Mouse (Mus musculus): ENCODE results near the gene Ggn. TPM values are rescaled to one million over a fixed set of nuclear protein-coding genes. Genes with fewer than 3 reads are reported as not detected.
"Not testable (repeated sequence)": the region's sequence is repeated elsewhere in the genome, so short reads cannot be mapped to it uniquely, and the experiment has no call there.

Gene Ggn
- total and polyA plus RNA-seq, 2 experiments = 0.18 TPM; not detected in 1

DNA sequence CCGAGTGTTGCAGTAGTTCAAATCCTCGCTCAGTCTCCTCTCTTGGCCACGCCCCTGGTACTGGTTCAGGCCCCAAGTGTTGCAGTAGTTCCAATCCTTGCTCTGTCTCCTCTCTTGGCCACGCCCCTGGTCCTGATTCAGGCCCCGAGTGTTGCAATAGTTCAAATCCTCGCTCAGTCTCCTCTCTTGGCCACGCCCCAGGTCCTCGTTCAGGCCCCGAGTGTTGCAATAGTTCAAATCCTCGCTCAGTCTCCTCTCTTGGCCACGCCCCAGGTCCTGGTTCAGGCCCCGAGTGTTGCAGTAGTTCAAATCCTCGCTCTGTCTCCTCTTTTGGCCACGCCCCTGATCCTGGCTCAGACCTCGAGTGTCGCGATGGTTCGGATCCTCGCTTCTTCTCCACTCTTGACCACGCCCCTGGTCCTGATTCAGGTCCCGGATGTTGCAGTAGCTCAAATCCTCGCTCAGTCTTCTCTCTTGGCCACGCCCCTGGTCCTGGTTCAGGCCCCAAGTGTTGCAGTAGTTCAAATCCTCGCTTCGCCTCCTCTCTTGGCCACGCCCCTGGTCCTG lies 42.3 kb downstream of the Ggn start:
- Histone ChIP-seq H3K36me3 (ENCODE audit: control insufficient read depth, insufficient read depth, low read length) (no peaks in the 10 kb centered on the region), H3K79me2 (ENCODE audit: control insufficient read depth, insufficient read depth, low read length) (no peaks in the 10 kb centered on the region), H3K27ac (replicated peaks; ENCODE audit: insufficient read depth, low read depth, low read length) (no peak overlapping the region), H3K27me3 (ENCODE audit: control insufficient read depth, insufficient read depth, low read length) (peaks cover 10% of the 10 kb centered on the region; the same call in 1 of the 2 replicates), H3K4me1 (ENCODE audit: control insufficient read depth, insufficient read depth, low read length) (no peaks in the 10 kb centered on the region), H3K4me3 (ENCODE audit: insufficient read depth, low read depth, low read length) (no peak overlapping the region), H3K9ac (ENCODE audit: low read depth, low read length) (no peak overlapping the region)
- 30% methylated on average over 26 of the region's 26 CpGs for WGBS
- DNase-seq (ENCODE audit: extremely low read depth, low read depth, low spot score) = peak; percentile 39
- no peak for TF ChIP-seq POLR2A (IDR thresholded peaks at IDR 0.05; ENCODE audit: extremely low read depth, insufficient read depth, low read length)
- TF ChIP-seq CTCF (IDR thresholded peaks at IDR 0.05; ENCODE audit: low read depth, low read length) = no peak

DNA sequence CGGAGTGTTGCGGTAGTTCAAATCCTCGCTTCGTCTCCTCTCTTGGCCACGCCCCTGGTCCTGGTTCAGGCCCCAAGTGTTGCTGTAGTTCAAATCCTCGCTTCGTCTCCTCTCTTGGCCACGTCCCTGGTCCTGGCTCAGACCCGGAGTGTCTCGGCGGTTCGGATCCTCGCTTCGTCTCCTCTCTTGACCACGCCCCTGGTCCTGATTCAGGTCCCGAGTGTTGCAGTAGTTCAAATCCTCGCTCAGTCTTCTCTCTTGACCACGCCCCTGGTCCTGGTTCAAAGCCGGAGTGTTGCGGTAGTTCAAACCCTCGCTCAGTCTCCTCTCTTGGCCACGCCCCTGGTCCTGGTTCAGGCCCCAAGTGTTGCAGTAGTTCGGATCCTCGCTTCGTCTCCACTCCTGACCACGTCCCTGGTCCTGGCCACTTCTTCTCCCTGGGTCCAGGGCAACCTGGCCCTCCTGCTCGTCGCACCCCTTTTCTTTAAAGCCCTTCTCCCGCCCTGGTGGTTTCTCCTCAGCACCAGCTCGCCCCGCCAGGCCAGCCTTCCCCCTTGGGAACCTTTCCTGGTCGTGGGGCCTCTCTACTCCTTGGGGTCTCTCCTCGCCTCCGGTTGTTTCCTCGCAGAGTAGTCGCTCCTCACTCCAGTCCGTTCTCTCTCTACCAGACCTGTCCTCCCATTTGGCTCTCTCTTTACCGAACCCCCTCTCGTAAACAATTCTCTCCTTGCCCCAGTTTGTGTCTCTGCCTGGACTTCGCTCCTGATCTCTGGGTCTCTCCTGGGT lies 43.0 kb downstream of the Ggn start:
- not testable (repeated sequence) for H3K4me3 ChIP-seq (ENCODE audit: insufficient read depth, low read depth, low read length); H3K36me3 ChIP-seq (ENCODE audit: control insufficient read depth, insufficient read depth, low read length); DNase-seq (ENCODE audit: extremely low read depth, low read depth, low spot score); H3K79me2 ChIP-seq (ENCODE audit: control insufficient read depth, insufficient read depth, low read length); H3K27ac ChIP-seq (replicated peaks; ENCODE audit: insufficient read depth, low read depth, low read length); H3K9ac ChIP-seq (ENCODE audit: low read depth, low read length); H3K4me1 ChIP-seq (ENCODE audit: control insufficient read depth, insufficient read depth, low read length)
- H3K27me3 ChIP-seq (ENCODE audit: control insufficient read depth, insufficient read depth, low read length) = peaks cover 10% of the 10 kb centered on the region; the same call in 1 of the 2 replicates
- 36% methylated on average over 40 of the region's 40 CpGs for whole genome bisulfite sequencing

DNA sequence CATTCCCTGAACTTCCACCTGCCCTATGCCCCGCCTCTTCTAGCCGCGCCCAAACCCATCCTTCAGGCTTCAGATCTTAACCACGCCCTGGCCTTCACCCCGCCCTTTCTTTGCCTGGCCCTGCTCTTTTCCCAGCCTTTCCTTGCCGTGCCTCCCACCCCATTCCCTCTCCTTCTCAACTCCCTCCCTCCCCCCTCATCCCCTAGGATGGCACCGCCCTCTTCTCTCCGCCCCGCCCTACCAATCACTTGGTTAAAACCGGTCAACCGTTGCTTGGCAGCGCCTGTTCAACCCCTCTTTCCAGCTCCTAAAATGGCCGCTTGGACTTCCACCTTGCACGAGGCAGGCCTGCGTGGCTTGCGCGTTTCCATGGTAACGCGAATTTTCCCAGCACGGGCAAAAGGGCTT lies 43.7 kb downstream of the Ggn start, which contains the start of gene Catsperg1:
Gene Catsperg1, minus strand, starts transcription at position 361 of the 408 bp plus-strand sequence.
- WGBS = 17% methylated on average over 20 of the region's 20 CpGs
- no peak for DNase-seq (ENCODE audit: extremely low read depth, low read depth, low spot score)
- no peak within 1 kb of the TSS for H3K4me3 ChIP-seq (ENCODE audit: insufficient read depth, low read depth, low read length)

DNA sequence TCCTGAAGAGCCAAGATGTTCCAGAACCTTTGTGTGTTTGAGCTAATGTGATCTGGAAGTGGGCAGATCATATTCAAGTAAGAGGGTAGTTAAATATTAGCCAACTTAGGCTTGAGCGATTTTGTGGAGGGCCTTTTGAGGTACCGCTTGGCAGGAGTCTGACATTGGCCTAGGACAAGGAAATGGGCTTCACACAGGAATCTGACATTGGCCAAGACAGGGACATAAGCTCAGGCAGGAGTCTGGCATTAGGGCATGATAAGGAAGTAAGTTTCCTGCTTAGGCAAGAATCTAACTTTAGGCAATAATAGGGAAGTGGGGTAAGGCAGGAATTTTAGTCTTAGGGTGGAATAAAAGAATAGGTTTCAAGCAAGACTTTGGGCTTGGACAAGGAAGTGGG lies 44.2 kb downstream of the Ggn start:
- DNase-seq (ENCODE audit: extremely low read depth, low read depth, low spot score) = no peak
- H3K79me2 ChIP-seq (ENCODE audit: control insufficient read depth, insufficient read depth, low read length) = no peaks in the 10 kb centered on the region
- peaks cover 10% of the 10 kb centered on the region; the same call in 1 of the 2 replicates for H3K27me3 ChIP-seq (ENCODE audit: control insufficient read depth, insufficient read depth, low read length)
- no peaks in the 10 kb centered on the region; the same call in 1 of the 2 replicates for H3K36me3 ChIP-seq (ENCODE audit: control insufficient read depth, insufficient read depth, low read length)
- TF ChIP-seq CTCF (IDR thresholded peaks at IDR 0.05; ENCODE audit: low read depth, low read length) (no peak), POLR2A (IDR thresholded peaks at IDR 0.05; ENCODE audit: extremely low read depth, insufficient read depth, low read length) (no peak)
- no peak overlapping the region for H3K9ac ChIP-seq (ENCODE audit: low read depth, low read length)
- whole genome bisulfite sequencing = 52% methylated on average over 2 of the region's 2 CpGs
- no peak overlapping the region for H3K27ac ChIP-seq (replicated peaks; ENCODE audit: insufficient read depth, low read depth, low read length)
- H3K4me1 ChIP-seq (ENCODE audit: control insufficient read depth, insufficient read depth, low read length) = no peaks in the 10 kb centered on the region
- no peak overlapping the region for H3K4me3 ChIP-seq (ENCODE audit: insufficient read depth, low read depth, low read length)

More for the DNA sequence above, 43.7 kb downstream of the Ggn start, which contains the start of gene Catsperg1:
- TF ChIP-seq POLR2A (IDR thresholded peaks at IDR 0.05; ENCODE audit: extremely low read depth, insufficient read depth, low read length) (no peak), CTCF (IDR thresholded peaks at IDR 0.05; ENCODE audit: low read depth, low read length) (no peak)
- Histone ChIP-seq H3K9ac (ENCODE audit: low read depth, low read length) (no peak within 1 kb of the TSS), H3K79me2 (ENCODE audit: control insufficient read depth, insufficient read depth, low read length) (no peaks in the 10 kb centered on the region), H3K36me3 (ENCODE audit: control insufficient read depth, insufficient read depth, low read length) (no peaks in the 10 kb centered on the region), H3K27ac (replicated peaks; ENCODE audit: insufficient read depth, low read depth, low read length) (no peak within 1 kb of the TSS), H3K4me1 (ENCODE audit: control insufficient read depth, insufficient read depth, low read length) (no peaks in the 10 kb centered on the region), H3K27me3 (ENCODE audit: control insufficient read depth, insufficient read depth, low read length) (peaks cover 10% of the 10 kb centered on the region; the same call in 1 of the 2 replicates)

DNA sequence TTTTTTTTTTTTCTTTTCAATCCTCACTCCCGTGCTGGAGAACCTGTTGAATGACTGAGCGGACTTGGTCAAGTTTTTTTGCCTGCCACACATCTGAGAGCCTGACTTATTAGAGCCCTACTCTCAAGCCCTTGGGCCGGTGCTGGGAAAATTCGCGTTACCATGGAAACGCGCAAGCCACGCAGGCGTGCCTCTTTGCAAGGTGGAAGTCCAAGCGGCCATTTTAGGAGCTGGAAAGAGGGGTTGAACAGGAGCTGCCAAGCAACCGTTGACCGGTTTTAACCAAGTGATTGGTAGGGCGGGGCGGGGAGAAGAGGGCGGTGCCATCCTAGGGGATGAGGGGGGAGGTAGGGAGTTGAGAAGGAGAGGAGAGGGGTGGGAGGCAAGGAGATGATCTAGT lies 44.8 kb downstream of the Ggn start:
- Histone ChIP-seq H3K9ac (ENCODE audit: low read depth, low read length) (no peak overlapping the region), H3K36me3 (ENCODE audit: control insufficient read depth, insufficient read depth, low read length) (no peaks in the 10 kb centered on the region; the same call in 1 of the 2 replicates), H3K27me3 (ENCODE audit: control insufficient read depth, insufficient read depth, low read length) (peaks cover 10% of the 10 kb centered on the region; the same call in 1 of the 2 replicates), H3K4me3 (ENCODE audit: insufficient read depth, low read depth, low read length) (no peak overlapping the region), H3K4me1 (ENCODE audit: control insufficient read depth, insufficient read depth, low read length) (no peaks in the 10 kb centered on the region), H3K27ac (replicated peaks; ENCODE audit: insufficient read depth, low read depth, low read length) (no peak overlapping the region), H3K79me2 (ENCODE audit: control insufficient read depth, insufficient read depth, low read length) (no peaks in the 10 kb centered on the region)
- WGBS = 64% methylated on average over 15 of the region's 15 CpGs
- no peak for TF ChIP-seq CTCF (IDR thresholded peaks at IDR 0.05; ENCODE audit: low read depth, low read length)
- TF ChIP-seq POLR2A (IDR thresholded peaks at IDR 0.05; ENCODE audit: extremely low read depth, insufficient read depth, low read length) = no peak
- DNase-seq (ENCODE audit: extremely low read depth, low read depth, low spot score) = no peak

Other genes starting within 250 kb of the Ggn start
- gene Actn4, start 207.9 kb upstream of the Ggn start, total RNA-seq (2014; rRNA removed) = 47.4 and 87.1 TPM in 2 replicates
- gene Actn4, start 207.9 kb upstream of the Ggn start, polyA plus RNA-seq (2012; rRNA removed) = 125 and 145 TPM in 2 replicates
- gene Eif3k, start 188.3 kb upstream of the Ggn start, total RNA-seq (2014; rRNA removed) = 64.8 and 73.2 TPM in 2 replicates
- 86.3 and 91.2 TPM in 2 replicates for gene Eif3k, start 188.3 kb upstream of the Ggn start, polyA plus RNA-seq (2012; rRNA removed)
- 0.18 and 0.54 TPM in 2 replicates for gene Map4k1, start 188.2 kb upstream of the Ggn start, total RNA-seq (2014; rRNA removed)
- 1.2 and 1.5 TPM in 2 replicates for gene Map4k1, start 188.2 kb upstream of the Ggn start, polyA plus RNA-seq (2012; rRNA removed)
- gene Ryr1, start 45.0 kb upstream of the Ggn start, total RNA-seq (2014; rRNA removed) = 0.07 and 0.46 TPM in 2 replicates
- 0.01 TPM in 2 replicates for gene Ryr1, start 45.0 kb upstream of the Ggn start, polyA plus RNA-seq (2012; rRNA removed)
- gene Rasgrp4, start 35.4 kb upstream of the Ggn start, total RNA-seq (2014; rRNA removed) = under 0.01 and 0.07 TPM in 2 replicates
- 0.41 and 0.69 TPM in 2 replicates for gene Rasgrp4, start 35.4 kb upstream of the Ggn start, polyA plus RNA-seq (2012; rRNA removed)
- gene Fam98c, start 14.0 kb upstream of the Ggn start, total RNA-seq (2014; rRNA removed) = 5.1 and 5.4 TPM in 2 replicates
- 12.5 and 19.3 TPM in 2 replicates for gene Fam98c, start 14.0 kb upstream of the Ggn start, polyA plus RNA-seq (2012; rRNA removed)
- gene Spred3, start 201 bp downstream of the Ggn start, total RNA-seq (2014; rRNA removed) = 0.18 and 0.20 TPM in 2 replicates
- 0.35 and 0.40 TPM in 2 replicates for gene Spred3, start 201 bp downstream of the Ggn start, polyA plus RNA-seq (2012; rRNA removed)
- 195 and 217 TPM in 2 replicates for gene Psmd8, start 10.5 kb downstream of the Ggn start, total RNA-seq (2014; rRNA removed)
- gene Psmd8, start 10.5 kb downstream of the Ggn start, polyA plus RNA-seq (2012; rRNA removed) = 119 and 132 TPM in 2 replicates
- gene Catsperg1, start 43.8 kb downstream of the Ggn start, total RNA-seq (2014; rRNA removed) = 0.27 and 0.28 TPM in 2 replicates
- 0.12 and 0.24 TPM in 2 replicates for gene Catsperg1, start 43.8 kb downstream of the Ggn start, polyA plus RNA-seq (2012; rRNA removed)
- gene Kcnk6, start 62.3 kb downstream of the Ggn start, total RNA-seq (2014; rRNA removed) = 1.7 and 2.0 TPM in 2 replicates
- 3.3 and 5.3 TPM in 2 replicates for gene Kcnk6, start 62.3 kb downstream of the Ggn start, polyA plus RNA-seq (2012; rRNA removed)
- gene Yif1b, start 68.1 kb downstream of the Ggn start, total RNA-seq (2014; rRNA removed) = 40.7 and 59.9 TPM in 2 replicates
- 132 and 143 TPM in 2 replicates for gene Yif1b, start 68.1 kb downstream of the Ggn start, polyA plus RNA-seq (2012; rRNA removed)
- gene 2200002D01Rik, start 78.3 kb downstream of the Ggn start, total RNA-seq (2014; rRNA removed) = 2.3 and 6.9 TPM in 2 replicates
- gene 2200002D01Rik, start 78.3 kb downstream of the Ggn start, polyA plus RNA-seq (2012; rRNA removed) = 5.2 and 7.4 TPM in 2 replicates
- 24.8 and 28.9 TPM in 2 replicates for gene Spint2, start 111.7 kb downstream of the Ggn start, total RNA-seq (2014; rRNA removed)
- gene Spint2, start 111.7 kb downstream of the Ggn start, polyA plus RNA-seq (2012; rRNA removed) = 120 and 133 TPM in 2 replicates
- gene Ppp1r14a, start 119.1 kb downstream of the Ggn start, total RNA-seq (2014; rRNA removed) = 1.0 and 1.7 TPM in 2 replicates
- 5.0 and 11.3 TPM in 2 replicates for gene Ppp1r14a, start 119.1 kb downstream of the Ggn start, polyA plus RNA-seq (2012; rRNA removed)
- gene Dpf1, start 133.7 kb downstream of the Ggn start, total RNA-seq (2014; rRNA removed) = 0.13 TPM in 1 of 2 replicates, not detected in the other
- gene Dpf1, start 133.7 kb downstream of the Ggn start, polyA plus RNA-seq (2012; rRNA removed) = 0.05 and 0.28 TPM in 2 replicates